Mouse (Mus musculus): ENCODE data around the gene Gm765.

DNA sequence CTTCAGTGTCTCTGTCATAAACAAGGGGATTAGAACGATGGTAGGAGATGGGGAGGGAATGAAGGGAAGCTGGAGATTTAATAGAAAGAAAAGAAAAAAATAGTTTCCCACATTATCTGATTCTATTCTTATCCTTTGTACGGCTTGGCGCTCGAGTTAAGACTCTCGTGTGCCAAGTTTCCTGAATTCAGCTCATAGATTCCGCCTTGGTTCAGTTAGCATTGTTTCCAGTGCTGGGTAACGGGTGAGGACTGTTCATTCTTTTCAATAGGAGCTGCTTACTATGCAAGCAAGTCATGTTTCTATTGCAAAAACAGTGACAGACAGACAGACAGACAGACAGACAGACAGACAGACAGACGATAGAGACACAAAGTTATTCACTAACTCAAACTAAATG lies 41.9 kb upstream of the Gm765 start:
- TF ChIP-seq CTCF (IDR thresholded peaks at IDR 0.05; ENCODE audit: borderline replicate concordance, extremely low read depth, insufficient read depth, insufficient read length) = no peak
- no peak for TF ChIP-seq POLR2A (IDR thresholded peaks at IDR 0.05; ENCODE audit: borderline replicate concordance, extremely low read depth, insufficient read depth, insufficient read length, poor library complexity, severe bottlenecking)

Measured in brain, embryonic 14.5 days (tissue).